Mouse (Mus musculus): ENCODE results near the gene Trpm8. TPM values are rescaled to one million over a fixed set of nuclear protein-coding genes. Genes with fewer than 3 reads are reported as not detected.

Trpm8 gene
- polyA plus RNA-seq, 1 experiment: not detected

- peaks cover 53% of the 10 kb centered on the region for H3K36me3 ChIP-seq (ENCODE audit: control insufficient read depth)
Observed at GRCm38 (mm10) chr1:88275698-88276523, 1.6 kb upstream of the Trpm8 start.

GRCm38 (mm10) chr1:88276524-88277097 is 850 bp upstream of the Trpm8 start:
- Histone ChIP-seq H3K4me1 (ENCODE audit: control insufficient read depth) (peaks cover 45% of the 10 kb centered on the region), H3K27me3 (ENCODE audit: control insufficient read depth) (no peaks in the 10 kb centered on the region), H3K36me3 (ENCODE audit: control insufficient read depth) (peaks cover 47% of the 10 kb centered on the region), H3K4me3 (replicated peaks) (peak overlapping the region; percentile 65), H3K9me3 (ENCODE audit: control insufficient read depth, low read length) (peaks cover 8% of the 10 kb centered on the region)
- TF ChIP-seq TAL1 (IDR thresholded peaks at IDR 0.05; ENCODE audit: low read length) (no peak), GATA1 (IDR thresholded peaks at IDR 0.05; ENCODE audit: low read length) (no peak)

More at GRCm38 (mm10) chr1:88275698-88276523, 1.6 kb upstream of the Trpm8 start:
- Histone ChIP-seq H3K27me3 (ENCODE audit: control insufficient read depth) (no peaks in the 10 kb centered on the region), H3K9me3 (ENCODE audit: control insufficient read depth, low read length) (peaks cover 13% of the 10 kb centered on the region), H3K4me3 (replicated peaks) (peak overlapping the region; percentile 65), H3K4me1 (ENCODE audit: control insufficient read depth) (peaks cover 45% of the 10 kb centered on the region)
- TF ChIP-seq GATA1 (IDR thresholded peaks at IDR 0.05; ENCODE audit: low read length) (no peak), TAL1 (IDR thresholded peaks at IDR 0.05; ENCODE audit: low read length) (no peak)

- peaks cover 45% of the 10 kb centered on the region for H3K4me1 ChIP-seq (ENCODE audit: control insufficient read depth)
- peaks cover 33% of the 10 kb centered on the region for H3K36me3 ChIP-seq (ENCODE audit: control insufficient read depth)
- no peaks in the 10 kb centered on the region for H3K9me3 ChIP-seq (ENCODE audit: control insufficient read depth, low read length)
- H3K27me3 ChIP-seq (ENCODE audit: control insufficient read depth): no peaks in the 10 kb centered on the region
- H3K4me3 ChIP-seq (replicated peaks): peak overlapping the region; percentile 65
- no peak for TF ChIP-seq TAL1 (IDR thresholded peaks at IDR 0.05; ENCODE audit: low read length)
- TF ChIP-seq GATA1 (IDR thresholded peaks at IDR 0.05; ENCODE audit: low read length): no peak
Observed at GRCm38 (mm10) chr1:88277818-88278511, 504 bp downstream of the Trpm8 start.

GRCm38 (mm10) chr1:88279111-88280005 is 1.9 kb downstream of the Trpm8 start:
- peaks cover 19% of the 10 kb centered on the region for H3K36me3 ChIP-seq (ENCODE audit: control insufficient read depth)
- H3K4me1 ChIP-seq (ENCODE audit: control insufficient read depth): peaks cover 41% of the 10 kb centered on the region
- H3K9me3 ChIP-seq (ENCODE audit: control insufficient read depth, low read length): peaks cover 4% of the 10 kb centered on the region
- no peak overlapping the region for H3K4me3 ChIP-seq (replicated peaks)
- TF ChIP-seq GATA1 (IDR thresholded peaks at IDR 0.05; ENCODE audit: low read length) (no peak), TAL1 (IDR thresholded peaks at IDR 0.05; ENCODE audit: low read length) (no peak)
- no peaks in the 10 kb centered on the region for H3K27me3 ChIP-seq (ENCODE audit: control insufficient read depth)

- peaks cover 11% of the 10 kb centered on the region for H3K9me3 ChIP-seq (ENCODE audit: control insufficient read depth, low read length)
- H3K36me3 ChIP-seq (ENCODE audit: control insufficient read depth): peaks cover 11% of the 10 kb centered on the region
- no peak for TF ChIP-seq GATA1 (IDR thresholded peaks at IDR 0.05; ENCODE audit: low read length)
- TF ChIP-seq TAL1 (IDR thresholded peaks at IDR 0.05; ENCODE audit: low read length): no peak
- peaks cover 33% of the 10 kb centered on the region for H3K4me1 ChIP-seq (ENCODE audit: control insufficient read depth)
- H3K27me3 ChIP-seq (ENCODE audit: control insufficient read depth): no peaks in the 10 kb centered on the region
- H3K4me3 ChIP-seq (replicated peaks): no peak overlapping the region
Observed at GRCm38 (mm10) chr1:88280006-88280690, 2.7 kb downstream of the Trpm8 start.

- H3K36me3 ChIP-seq (ENCODE audit: control insufficient read depth): no peaks in the 10 kb centered on the region
- H3K27me3 ChIP-seq (ENCODE audit: control insufficient read depth): no peaks in the 10 kb centered on the region
Observed at GRCm38 (mm10) chr1:88282301-88282700, 4.8 kb downstream of the Trpm8 start.

GRCm38 (mm10) chr1:88283376-88284227 is 6.1 kb downstream of the Trpm8 start:
- H3K4me1 ChIP-seq (ENCODE audit: control insufficient read depth): peaks cover 4% of the 10 kb centered on the region
- no peaks in the 10 kb centered on the region for H3K27me3 ChIP-seq (ENCODE audit: control insufficient read depth)
- H3K4me3 ChIP-seq (replicated peaks): no peak overlapping the region
- no peak for TF ChIP-seq TAL1 (IDR thresholded peaks at IDR 0.05; ENCODE audit: low read length)
- no peak for TF ChIP-seq GATA1 (IDR thresholded peaks at IDR 0.05; ENCODE audit: low read length)
- H3K36me3 ChIP-seq (ENCODE audit: control insufficient read depth): no peaks in the 10 kb centered on the region
- peaks cover 11% of the 10 kb centered on the region for H3K9me3 ChIP-seq (ENCODE audit: control insufficient read depth, low read length)

More at GRCm38 (mm10) chr1:88282301-88282700, 4.8 kb downstream of the Trpm8 start:
- peaks cover 12% of the 10 kb centered on the region for H3K4me1 ChIP-seq (ENCODE audit: control insufficient read depth)
- H3K9me3 ChIP-seq (ENCODE audit: control insufficient read depth, low read length): peaks cover 11% of the 10 kb centered on the region
- no peak for TF ChIP-seq TAL1 (IDR thresholded peaks at IDR 0.05; ENCODE audit: low read length)
- no peak for TF ChIP-seq GATA1 (IDR thresholded peaks at IDR 0.05; ENCODE audit: low read length)
- H3K4me3 ChIP-seq (replicated peaks): no peak overlapping the region
